Mouse (Mus musculus): ENCODE measurements around the gene Rnf130.

GRCm38 (mm10) chr11:50062116-50062515, 37.0 kb downstream of the Rnf130 start:
- no peak for TF ChIP-seq CTCF (IDR thresholded peaks at IDR 0.05)
- TF ChIP-seq EP300 (IDR thresholded peaks at IDR 0.05) = no peak

All from lung, postnatal 0 days (tissue).